Comparison of ENCODE assay signal across 13 mouse cellular contexts in the genomic region with DNA sequence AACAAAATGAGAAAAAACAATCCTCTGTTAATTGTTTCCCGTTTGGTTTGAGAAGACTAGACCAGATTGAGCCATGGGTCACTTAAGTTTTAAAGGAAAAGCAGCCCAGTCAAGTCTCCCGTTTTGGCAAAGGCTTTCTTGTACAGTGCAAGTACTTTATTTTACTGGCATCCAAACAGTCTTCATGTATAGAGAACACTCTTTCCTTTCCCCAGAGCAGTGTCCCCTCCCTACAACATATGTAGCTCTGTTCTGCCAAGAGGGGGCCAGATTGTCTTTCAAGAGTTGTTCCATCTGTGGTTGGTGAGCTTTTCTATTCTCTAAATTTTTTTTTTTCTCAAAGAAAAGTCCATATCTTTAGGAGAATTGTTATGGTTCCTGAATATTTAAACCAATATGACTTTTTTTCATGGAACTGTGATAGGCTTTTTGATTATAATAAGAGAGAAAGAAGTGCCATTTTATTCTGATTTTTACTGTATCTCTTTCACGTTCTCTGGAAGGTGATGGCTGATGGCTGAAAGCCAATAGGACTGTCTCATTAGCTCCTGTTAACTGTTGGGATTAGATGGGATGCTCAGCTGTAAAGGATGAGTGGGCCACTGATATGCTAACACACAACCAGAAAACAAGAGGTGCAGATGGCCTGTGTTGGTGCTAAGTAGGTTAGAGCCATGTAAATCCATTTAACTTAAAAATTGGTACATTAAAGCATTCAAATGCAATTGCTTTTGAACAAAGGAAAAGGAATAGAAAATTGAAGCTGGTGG. TPM values are rescaled to one million over a fixed set of nuclear protein-coding genes. Genes with fewer than 3 reads are reported as not detected.
DNase-seq lines count a peak whose midpoint lies in the region; ATAC-seq and TF ChIP-seq lines count a peak whose summit lies in the region.
"Had no signal": no experiment of that assay in that cellular context is flagged by ENCODE, and none has a peak within 500 bp of the region (broad histone marks: within the 10 kb centered on the region; RNA-seq: fewer than 3 reads in every experiment).

No protein-coding gene starts in this region.

- no peaks in the 10 kb centered on the region for H3K27me3 ChIP-seq in forebrain, embryonic 13.5 days
- no peaks in the 10 kb centered on the region for H3K27me3 ChIP-seq in forebrain, embryonic 10.5 days (ENCODE audit: poor library complexity, severe bottlenecking)
- no peaks in the 10 kb centered on the region for H3K27me3 ChIP-seq in midbrain, embryonic 15.5 days (replicated peaks)
- H3K27me3 ChIP-seq in heart, embryonic 11.5 days (ENCODE audit: control insufficient read depth, insufficient read depth, low read length): no peaks in the 10 kb centered on the region

- no peak for DNase-seq in forebrain, embryonic 10.5 days (ENCODE audit: extremely low spot score, low spot score)
- peak; percentile 95 for DNase-seq in brain, embryonic 14.5 days (ENCODE audit: low read depth)
- peak; percentile 44 to 65 for DNase-seq in cerebellum, postnatal 36 days
- DNase-seq in lung, postnatal 36 days: no peak
- DNase-seq in urinary bladder, postnatal 14 days (ENCODE audit: low spot score): no peak
- DNase-seq: heart, adult 11 months; kidney, postnatal 10 days; lung, adult 18-20 months; thymus, postnatal 25 days had no signal

- peak overlapping the region; percentile 76 for H3K27ac ChIP-seq in forebrain, embryonic 13.5 days
- H3K27ac ChIP-seq in forebrain, embryonic 10.5 days: no peak overlapping the region
- peak overlapping the region; percentile 53; the same call in 1 of the 2 replicates for H3K27ac ChIP-seq in midbrain, embryonic 15.5 days
- no peak overlapping the region for H3K27ac ChIP-seq in heart, embryonic 11.5 days (ENCODE audit: low read depth, low read length)
- H3K27ac ChIP-seq: embryonic facial prominence, embryonic 10.5 days had no signal

- no peaks in the 10 kb centered on the region for H3K36me3 ChIP-seq in forebrain, embryonic 13.5 days (ENCODE audit: poor library complexity, severe bottlenecking)
- H3K36me3 ChIP-seq in forebrain, embryonic 10.5 days (replicated peaks): no peaks in the 10 kb centered on the region
- no peaks in the 10 kb centered on the region for H3K36me3 ChIP-seq in midbrain, embryonic 15.5 days (replicated peaks)
- no peaks in the 10 kb centered on the region for H3K36me3 ChIP-seq in heart, embryonic 11.5 days (ENCODE audit: control insufficient read depth, insufficient read depth, low read length)
- H3K36me3 ChIP-seq: embryonic facial prominence, embryonic 10.5 days had no signal

- WGBS in forebrain, embryonic 13.5 days: 44% methylated on average over 3 of the region's 3 CpGs
- 78% methylated on average over 3 of the region's 3 CpGs for WGBS in forebrain, embryonic 10.5 days
- 53% methylated on average over 3 of the region's 3 CpGs for WGBS in midbrain, embryonic 15.5 days
- 69% methylated on average over 3 of the region's 3 CpGs for WGBS in heart, embryonic 11.5 days (ENCODE audit: insufficient replicate concordance)

- H3K9me3 ChIP-seq in forebrain, embryonic 13.5 days (replicated peaks): no peaks in the 10 kb centered on the region
- H3K9me3 ChIP-seq in forebrain, embryonic 10.5 days: no peaks in the 10 kb centered on the region
- H3K9me3 ChIP-seq in midbrain, embryonic 15.5 days: no peaks in the 10 kb centered on the region
- H3K9me3 ChIP-seq in heart, embryonic 11.5 days (replicated peaks; ENCODE audit: control insufficient read depth, low read length): no peaks in the 10 kb centered on the region
- H3K9me3 ChIP-seq: embryonic facial prominence, embryonic 10.5 days had no signal

- no peak overlapping the region for H3K4me2 ChIP-seq in forebrain, embryonic 13.5 days
- no peak overlapping the region for H3K4me2 ChIP-seq in midbrain, embryonic 15.5 days
- no peak overlapping the region for H3K4me2 ChIP-seq in heart, embryonic 11.5 days

- H3K4me1 ChIP-seq in forebrain, embryonic 13.5 days: peaks cover 38% of the 10 kb centered on the region
- H3K4me1 ChIP-seq in forebrain, embryonic 10.5 days: peaks cover 14% of the 10 kb centered on the region
- peaks cover 16% of the 10 kb centered on the region for H3K4me1 ChIP-seq in midbrain, embryonic 15.5 days
- no peaks in the 10 kb centered on the region for H3K4me1 ChIP-seq in heart, embryonic 11.5 days (ENCODE audit: control insufficient read depth, insufficient read depth, low read length)
- H3K4me1 ChIP-seq: embryonic facial prominence, embryonic 10.5 days had no signal

- ATAC-seq in forebrain, embryonic 13.5 days: peak; percentile 90
- no peak for ATAC-seq in midbrain, embryonic 15.5 days (replicated peaks)
- no peak for ATAC-seq in heart, embryonic 11.5 days (replicated peaks; ENCODE audit: insufficient number of reproducible peaks, low FRiP score, low TSS enrichment)

- TF ChIP-seq CTCF in brain, embryonic 14.5 days (IDR thresholded peaks at IDR 0.05; ENCODE audit: borderline replicate concordance, extremely low read depth, insufficient read depth, insufficient read length): no peak

- no peak overlapping the region for H3K9ac ChIP-seq in forebrain, embryonic 13.5 days
- no peak overlapping the region for H3K9ac ChIP-seq in midbrain, embryonic 15.5 days
- no peak overlapping the region for H3K9ac ChIP-seq in heart, embryonic 11.5 days (ENCODE audit: low read depth, low read length)

- TF ChIP-seq POLR2A in brain, embryonic 14.5 days (IDR thresholded peaks at IDR 0.05; ENCODE audit: borderline replicate concordance, extremely low read depth, insufficient read depth, insufficient read length, poor library complexity, severe bottlenecking): no peak

- no peak overlapping the region for H3K4me3 ChIP-seq in forebrain, embryonic 13.5 days
- H3K4me3 ChIP-seq in forebrain, embryonic 10.5 days: no peak overlapping the region
- no peak overlapping the region for H3K4me3 ChIP-seq in midbrain, embryonic 15.5 days
- no peak overlapping the region for H3K4me3 ChIP-seq in heart, embryonic 11.5 days (ENCODE audit: low read depth, low read length)
- H3K4me3 ChIP-seq: embryonic facial prominence, embryonic 10.5 days had no signal

RNA-seq across cellular contexts. Expression of a gene that starts 37.4 kb away (rescaled TPM):
- 366 and 370 TPM in 2 replicates for polyA plus RNA-seq in forebrain, embryonic 13.5 days (2015; fragmentation: Nextera tagmentation; extraction: Ambion mirVana)
- polyA plus RNA-seq in forebrain, embryonic 10.5 days (2016; fragmentation: Nextera tagmentation; extraction: Ambion mirVana): 28.0 and 29.8 TPM in 2 replicates
- 383 and 408 TPM in 2 replicates for polyA plus RNA-seq in brain, embryonic 14.5 days (2012; rRNA removed)
- polyA plus RNA-seq in midbrain, embryonic 15.5 days (2015; fragmentation: Nextera tagmentation; extraction: Ambion mirVana): 524 and 566 TPM in 2 replicates
- polyA plus RNA-seq in heart, embryonic 11.5 days (2014; fragmentation: Nextera tagmentation; extraction: Ambion mirVana): 15.4 and 16.3 TPM in 2 replicates

Comparison
In these comparisons a context has a peak if more than half of its experiments do, and no peak if none do; other contexts are left out.
1. H3K27ac ChIP-seq: peak in forebrain, embryonic 13.5 days (single experiment) and midbrain, embryonic 15.5 days (single experiment); none in forebrain, embryonic 10.5 days (single experiment) and heart, embryonic 11.5 days (single experiment).
2. RNA of a gene that starts 37.4 kb away (polyA plus RNA-seq): 524 to 566 TPM in midbrain, embryonic 15.5 days, 383 to 408 TPM in brain, embryonic 14.5 days and 366 to 370 TPM in forebrain, embryonic 13.5 days; 28.0 to 29.8 TPM in forebrain, embryonic 10.5 days and 15.4 to 16.3 TPM in heart, embryonic 11.5 days; every median in the first group is over 10 times any median in the second.
3. DNase-seq: peak in brain, embryonic 14.5 days (single experiment) and cerebellum, postnatal 36 days (2 of 2); none in forebrain, embryonic 10.5 days (single experiment), lung, postnatal 36 days (single experiment) and urinary bladder, postnatal 14 days (single experiment).